Mouse (Mus musculus): ENCODE data around the gene Mark2.

DNA sequence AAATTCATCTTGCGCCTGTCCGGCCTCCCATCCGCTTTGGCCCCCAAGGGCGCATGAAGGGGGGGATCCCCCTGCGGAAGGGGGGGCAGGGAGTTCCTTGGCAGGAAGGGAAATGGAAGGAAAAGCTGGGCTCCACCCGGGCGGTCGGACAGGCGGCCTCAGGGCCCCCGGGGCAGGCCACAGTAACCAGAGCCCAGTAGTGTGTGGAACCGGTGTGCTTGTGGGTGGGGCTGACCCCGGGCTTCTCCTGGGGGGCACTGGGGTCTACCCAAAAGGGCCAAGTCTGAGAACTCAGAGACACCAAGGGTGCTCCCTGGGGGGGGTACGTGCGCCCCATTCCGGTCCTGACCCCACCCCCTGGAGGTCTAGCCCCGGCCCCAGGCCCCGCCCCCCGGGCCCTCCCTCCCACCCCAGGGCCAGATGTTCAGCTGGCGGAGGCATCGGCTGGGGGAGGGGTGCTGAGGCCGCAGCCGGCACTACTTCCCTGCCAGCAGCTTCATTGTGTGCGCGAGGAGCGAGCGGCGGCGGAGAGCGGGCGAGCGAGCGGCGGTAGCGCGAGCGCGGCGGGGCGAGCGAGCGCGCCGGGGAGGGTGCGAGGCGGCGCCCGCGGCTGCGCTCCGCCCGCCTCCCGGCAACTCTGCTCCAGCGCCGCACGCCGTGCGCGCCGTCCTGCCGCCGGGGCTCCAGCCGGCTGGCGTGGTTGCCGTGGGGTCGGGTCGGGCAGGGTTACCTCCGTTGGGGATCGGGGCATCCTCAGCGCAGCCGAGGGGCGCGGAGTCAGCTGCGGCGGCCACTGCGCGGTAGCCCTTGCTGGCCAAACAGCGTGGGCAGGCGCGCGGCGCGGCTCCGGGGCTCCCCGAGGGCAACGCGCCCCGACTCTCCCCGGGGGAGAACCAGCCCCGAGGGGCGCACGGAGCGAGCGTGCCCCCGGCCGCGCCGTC is 73.6 kb downstream of the Mark2 start:
- no peak for TF ChIP-seq CTCF (IDR thresholded peaks at IDR 0.05; ENCODE audit: control insufficient read depth, insufficient read depth, low read length)
- TF ChIP-seq POLR2A (IDR thresholded peaks at IDR 0.05; ENCODE audit: borderline replicate concordance, control insufficient read depth, low read depth, low read length), result peak; percentile 34; the same call in 1 of the 2 replicates
